8 mouse cellular contexts compared by ENCODE assay signal in genomic region chr3:115615994-115616598, GRCm38 (mm10).
A peak's percentile ranks its signal among the peaks of the same experiment; 100 is the strongest.
DNase-seq lines count a peak whose midpoint lies in the region; ATAC-seq and TF ChIP-seq lines count a peak whose summit lies in the region.

No protein-coding gene starts in this region.

- H3K27ac ChIP-seq in testis, adult 2 months (ENCODE audit: control insufficient read depth, insufficient read depth, low read depth, low read length), result no peak overlapping the region
- H3K27ac ChIP-seq in forebrain, embryonic 16.5 days (ENCODE audit: low read length), result no peak overlapping the region

- no peaks in the 10 kb centered on the region for H3K4me1 ChIP-seq in testis, adult 2 months (ENCODE audit: control insufficient read depth, insufficient read depth, low read length)
- no peaks in the 10 kb centered on the region; the same call in 1 of the 2 replicates for H3K4me1 ChIP-seq in forebrain, embryonic 16.5 days (replicated peaks; ENCODE audit: control insufficient read depth, insufficient read depth, low read length)

- no peaks in the 10 kb centered on the region for H3K27me3 ChIP-seq in testis, adult 2 months (ENCODE audit: control insufficient read depth, insufficient read depth, low read length)
- no peaks in the 10 kb centered on the region for H3K27me3 ChIP-seq in forebrain, embryonic 16.5 days (replicated peaks; ENCODE audit: control insufficient read depth, insufficient read depth, low read length)
- H3K27me3 ChIP-seq in splenic B cell, adult 2 months (ENCODE audit: control insufficient read depth, insufficient read depth, low read length, poor library complexity, severe bottlenecking), result no peaks in the 10 kb centered on the region

- TF ChIP-seq CTCF in testis, adult 2 months (IDR thresholded peaks at IDR 0.05; ENCODE audit: control insufficient read depth, insufficient read depth, insufficient replicate concordance, low read depth, low read length), result peak; percentile 31; the same call in 1 of the 2 replicates

- no peak overlapping the region for H3K4me2 ChIP-seq in forebrain, embryonic 16.5 days (ENCODE audit: low read length)

- no peak for TF ChIP-seq POLR2A in testis, adult 2 months (IDR thresholded peaks at IDR 0.05; ENCODE audit: control insufficient read depth, low read depth, low read length)

- WGBS in forebrain, embryonic 16.5 days, result 18% methylated on average over 7 of the region's 7 CpGs

- no peak overlapping the region for H3K9ac ChIP-seq in forebrain, embryonic 16.5 days (replicated peaks; ENCODE audit: low read depth, low read length)

- no peak overlapping the region for H3K4me3 ChIP-seq in testis, adult 2 months (ENCODE audit: control insufficient read depth, low read depth, low read length)
- H3K4me3 ChIP-seq in forebrain, embryonic 16.5 days (replicated peaks; ENCODE audit: low read length), result no peak overlapping the region

- H3K9me3 ChIP-seq in forebrain, embryonic 16.5 days (ENCODE audit: control insufficient read depth, low read length), result no peaks in the 10 kb centered on the region

- ATAC-seq in cerebellum, adult (ENCODE audit: insufficient number of reproducible peaks, low FRiP score, low TSS enrichment), result peak; percentile 68; the same call in 1 of the 2 replicates
- ATAC-seq in forebrain, embryonic 16.5 days, result peak; percentile 68
- ATAC-seq in megakaryocyte-erythroid progenitor cell, adult 5-6 weeks (replicated peaks; ENCODE audit: low FRiP score, low TSS enrichment, poor library complexity, severe bottlenecking), result peak; percentile 77

- DNase-seq in testis, postnatal 14 days (ENCODE audit: low spot score), result no peak
- DNase-seq in left cerebral cortex, adult 11 months (ENCODE audit: low spot score), result peak; percentile 33
- peak; percentile 63 for DNase-seq in splenic B cell, adult 2 months (ENCODE audit: low read depth, low spot score)
- no peak for DNase-seq in gastrocnemius, postnatal 4 days (ENCODE audit: low spot score in 2 of 2)

- no peaks in the 10 kb centered on the region for H3K36me3 ChIP-seq in testis, adult 2 months (ENCODE audit: control insufficient read depth, insufficient read depth, low read length)
- no peaks in the 10 kb centered on the region for H3K36me3 ChIP-seq in forebrain, embryonic 16.5 days (ENCODE audit: control insufficient read depth, insufficient read depth)
- H3K36me3 ChIP-seq in splenic B cell, adult 2 months (ENCODE audit: control insufficient read depth, insufficient read depth, low read length, poor library complexity, severe bottlenecking), result no peaks in the 10 kb centered on the region

Comparison
In these comparisons a context has a peak if more than half of its experiments do, and no peak if none do; other contexts are left out.
1. DNase-seq: peak in left cerebral cortex, adult 11 months (single experiment) and splenic B cell, adult 2 months (single experiment); none in testis, postnatal 14 days (single experiment) and gastrocnemius, postnatal 4 days (0 of 2).
2. Peak in every context shown above with its lines, with median percentiles within 50 percentile points of each other: ATAC-seq.